Mouse (Mus musculus) T-cell, adult 66 days (primary cell): ENCODE measurements around the gene Gm12169. TPM values are rescaled to one million over a fixed set of nuclear protein-coding genes. Genes with fewer than 3 reads are reported as not detected.

Experiments used
- total RNA-seq, 2 experiments: library from RNA; stranded (reverse); gene quantifications; 3 replicates in 1 of 2; 4 replicates in 1 of 2; pipeline ENCODE4 v1.2.4; 2023

Gm12169 gene
- not detected for total RNA-seq

GRCm38 (mm10) chr11:46523912-46524311 is at the start of gene Gm12169:
Gene Gm12169 (plus strand): TSS chr11:46524212.

GRCm38 (mm10) chr11:46571327-46571726 is 47.3 kb downstream of the Gm12169 start, which contains the start of gene BC053393:
Gene BC053393 (plus strand): TSS chr11:46571536.

Other genes with a start within 250 kb of the Gm12169 start
- 100 to 1,000 TPM; 164 to 181 TPM for gene Cyfip2, start 211.4 kb upstream of the Gm12169 start, total RNA-seq
- gene Itk, start 134.7 kb upstream of the Gm12169 start, total RNA-seq = 100 to 1,000 TPM; 424 to 440 TPM
- gene Fam71b, start 127.7 kb upstream of the Gm12169 start, total RNA-seq = 1 to 10 TPM; 1.4 to 1.6 TPM
- gene Med7, start 87.3 kb upstream of the Gm12169 start, total RNA-seq = 10 to 100 TPM; 17.0 to 21.4 TPM
- gene Havcr2, start 69.3 kb upstream of the Gm12169 start, total RNA-seq = under 1 TPM; 0.47 to 0.70 TPM
- not detected for gene BC053393, start 47.3 kb downstream of the Gm12169 start, total RNA-seq
- gene Dppa1, start 105.0 kb downstream of the Gm12169 start, total RNA-seq = not detected
- not detected for gene Timd2, start 182.8 kb downstream of the Gm12169 start, total RNA-seq
- under 1 TPM in 1 of 2 experiments, not detected in 1; 0.73 TPM for gene Havcr1, start 210.9 kb downstream of the Gm12169 start, total RNA-seq